Mouse (Mus musculus): ENCODE data around the gene Ryk. TPM values are rescaled to one million over a fixed set of nuclear protein-coding genes. Genes with fewer than 3 reads are reported as not detected.

The Ryk gene
- polyA plus RNA-seq, 1 experiment from 2014 or later: 16.2 TPM

Other genes with a start within 250 kb of the Ryk start
- gene Anapc13, start 208.6 kb upstream of the Ryk start, polyA plus RNA-seq (2014; fragmentation: Nextera tagmentation; extraction: Ambion mirVana): 141 and 149 TPM in 2 replicates
- 39.1 and 41.6 TPM in 2 replicates for gene Cep63, start 208.4 kb upstream of the Ryk start, polyA plus RNA-seq (2014; fragmentation: Nextera tagmentation; extraction: Ambion mirVana)
- 17.4 and 18.8 TPM in 2 replicates for gene Amotl2, start 118.2 kb upstream of the Ryk start, polyA plus RNA-seq (2014; fragmentation: Nextera tagmentation; extraction: Ambion mirVana)
- gene Slco2a1, start 153.8 kb downstream of the Ryk start, polyA plus RNA-seq (2014; fragmentation: Nextera tagmentation; extraction: Ambion mirVana): 1.7 and 2.4 TPM in 2 replicates